Comparison of ENCODE assay signal across 12 mouse cellular contexts in the genomic region with DNA sequence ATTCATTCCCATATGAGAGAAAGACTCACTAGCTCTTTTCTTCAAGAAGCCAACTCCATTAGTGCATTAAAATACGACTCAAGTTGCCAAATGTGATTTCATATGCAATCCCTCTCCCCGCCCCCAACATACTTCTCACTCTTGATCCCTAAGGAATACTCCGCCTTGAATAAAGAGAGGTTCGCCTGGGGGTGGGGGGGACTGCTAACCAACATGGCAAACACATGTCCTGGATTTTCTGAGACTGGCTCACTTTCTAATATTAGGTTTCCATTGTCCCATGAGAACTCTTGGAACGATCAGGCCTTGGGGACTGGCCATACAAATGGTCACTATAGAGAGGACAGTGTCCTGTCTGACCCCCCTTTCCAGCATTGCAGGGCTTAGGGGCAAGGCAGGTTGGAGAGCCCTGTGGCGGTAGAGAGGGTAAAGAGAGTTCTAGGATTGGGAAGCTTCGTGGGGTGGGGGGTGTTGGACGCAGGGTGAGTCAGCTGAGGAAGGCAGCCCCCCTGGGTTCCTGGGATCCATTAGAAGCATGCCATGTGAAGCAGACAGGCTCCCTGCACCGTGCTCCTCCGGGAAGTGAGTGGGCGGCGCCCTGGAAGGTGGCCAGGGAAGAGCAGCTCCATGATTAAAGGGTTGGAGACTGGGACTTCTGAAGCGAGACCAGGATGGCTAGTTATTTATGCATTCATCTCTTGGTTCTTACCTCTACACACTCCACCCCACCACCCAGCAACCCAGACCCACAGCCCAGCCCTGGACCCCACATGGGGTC.
A peak's percentile ranks its signal among the peaks of the same experiment; 100 is the strongest.
DNase-seq lines count a peak whose midpoint lies in the region; ATAC-seq and TF ChIP-seq lines count a peak whose summit lies in the region.
"Had no signal": no experiment of that assay in that cellular context is flagged by ENCODE, and none has a peak within 500 bp of the region (broad histone marks: within the 10 kb centered on the region; RNA-seq: fewer than 3 reads in every experiment).

No protein-coding gene starts in this region.

- H3K36me3 ChIP-seq in kidney, embryonic 15.5 days, result no peaks in the 10 kb centered on the region
- no peaks in the 10 kb centered on the region for H3K36me3 ChIP-seq in heart, embryonic 13.5 days
- H3K36me3 ChIP-seq in liver, postnatal 0 days (replicated peaks; ENCODE audit: insufficient read depth, low read length), result no peaks in the 10 kb centered on the region
- H3K36me3 ChIP-seq: G1E; limb, embryonic 12.5 days had no signal

- peaks cover 39% of the 10 kb centered on the region for H3K4me1 ChIP-seq in kidney, embryonic 15.5 days
- H3K4me1 ChIP-seq in heart, embryonic 13.5 days, result peaks cover 45% of the 10 kb centered on the region
- H3K4me1 ChIP-seq in liver, postnatal 0 days (ENCODE audit: insufficient read depth), result no peaks in the 10 kb centered on the region

- H3K27ac ChIP-seq in kidney, embryonic 15.5 days, result no peak overlapping the region
- H3K27ac ChIP-seq in heart, embryonic 13.5 days (replicated peaks), result 0 out of 2 replicates have a peak overlapping the region, but pooled peaks have one; percentile 17
- no peak overlapping the region for H3K27ac ChIP-seq in liver, postnatal 0 days (ENCODE audit: low read depth)
- H3K27ac ChIP-seq: kidney, postnatal 0 days had no signal

- DNase-seq in kidney, adult 18-20 months, result no peak
- DNase-seq in urinary bladder, postnatal 14 days (ENCODE audit: low spot score), result peak; percentile 41
- DNase-seq in urinary bladder, postnatal 4 days (ENCODE audit: low spot score in 2 of 2), result no peak
- DNase-seq in liver, postnatal 0 days, result no peak
- DNase-seq in natural killer cell, adult 2 months (ENCODE audit: low spot score in 2 of 2), result no peak
- DNase-seq in cerebellum, adult 18-20 months, result no peak

- no peak overlapping the region for H3K4me3 ChIP-seq in kidney, embryonic 15.5 days (replicated peaks)
- H3K4me3 ChIP-seq in heart, embryonic 13.5 days, result no peak overlapping the region
- H3K4me3 ChIP-seq in liver, postnatal 0 days (ENCODE audit: low read depth, low read length), result no peak overlapping the region
- H3K4me3 ChIP-seq: limb, embryonic 12.5 days had no signal

- peaks cover 8% of the 10 kb centered on the region for H3K27me3 ChIP-seq in kidney, embryonic 15.5 days
- H3K27me3 ChIP-seq in heart, embryonic 13.5 days (replicated peaks), result no peaks in the 10 kb centered on the region
- H3K27me3 ChIP-seq in liver, postnatal 0 days (ENCODE audit: insufficient read depth, low read length), result no peaks in the 10 kb centered on the region
- H3K27me3 ChIP-seq: limb, embryonic 12.5 days had no signal

- 57% methylated on average over 13 of the region's 13 CpGs for WGBS in kidney, embryonic 15.5 days
- 59% methylated on average over 13 of the region's 13 CpGs for WGBS in heart, embryonic 13.5 days
- WGBS in liver, postnatal 0 days (ENCODE audit: insufficient replicate concordance), result 68% methylated on average over 13 of the region's 13 CpGs

- no peak overlapping the region for H3K9ac ChIP-seq in kidney, embryonic 15.5 days
- H3K9ac ChIP-seq in heart, embryonic 13.5 days, result no peak overlapping the region
- no peak overlapping the region for H3K9ac ChIP-seq in liver, postnatal 0 days (replicated peaks)
- H3K9ac ChIP-seq: limb, embryonic 12.5 days had no signal

- no peak for TF ChIP-seq CTCF in liver, postnatal 0 days (IDR thresholded peaks at IDR 0.05; ENCODE audit: low read depth)

- TF ChIP-seq EP300 in liver, postnatal 0 days (IDR thresholded peaks at IDR 0.05; ENCODE audit: low read depth), result no peak

- ATAC-seq in kidney, embryonic 15.5 days (replicated peaks; ENCODE audit: low FRiP score), result peak; percentile 37; the same call in 1 of the 2 replicates
- ATAC-seq in heart, embryonic 13.5 days (ENCODE audit: extremely low read depth, insufficient number of reproducible peaks, low FRiP score, low TSS enrichment), result no peak
- no peak for ATAC-seq in liver, postnatal 0 days
- ATAC-seq: midbrain, embryonic 16.5 days had no signal

- no peak overlapping the region for H3K4me2 ChIP-seq in kidney, embryonic 15.5 days
- H3K4me2 ChIP-seq in heart, embryonic 13.5 days, result no peak overlapping the region
- no peak overlapping the region for H3K4me2 ChIP-seq in liver, postnatal 0 days (ENCODE audit: low read depth, low read length)

- no peaks in the 10 kb centered on the region for H3K9me3 ChIP-seq in kidney, embryonic 15.5 days (replicated peaks)
- no peaks in the 10 kb centered on the region for H3K9me3 ChIP-seq in heart, embryonic 13.5 days
- H3K9me3 ChIP-seq in liver, postnatal 0 days (ENCODE audit: low read length), result no peaks in the 10 kb centered on the region
- H3K9me3 ChIP-seq: G1E; limb, embryonic 12.5 days had no signal
